ENCODE assay signal across 8 mouse cellular contexts in genomic region chr17:56717363-56718058, GRCm38 (mm10). TPM values are rescaled to one million over a fixed set of nuclear protein-coding genes. Genes with fewer than 3 reads are reported as not detected.
A peak's percentile ranks its signal among the peaks of the same experiment; 100 is the strongest.
DNase-seq lines count a peak whose midpoint lies in the region; ATAC-seq and TF ChIP-seq lines count a peak whose summit lies in the region.

Gene Ndufa11 (plus strand): TSS chr17:56717767.
Gene Vmac (minus strand): TSS chr17:56718022.

- H3K79me2 ChIP-seq in C2C12 (ENCODE audit: control insufficient read depth, insufficient read depth) (peaks cover 39% of the 10 kb centered on the region), myocyte (ENCODE audit: control insufficient read depth, insufficient read depth) (peaks cover 22% of the 10 kb centered on the region)
- H3K79me2 ChIP-seq in liver, adult 2 months (ENCODE audit: control insufficient read depth, insufficient read depth, low read length), result peaks cover 20% of the 10 kb centered on the region; the same call in 1 of the 2 replicates

- H3K27ac ChIP-seq in heart, embryonic 11.5 days (ENCODE audit: low read depth, low read length), result peak within 1 kb of the TSS; percentile 78
- H3K27ac ChIP-seq in kidney, embryonic 16.5 days (ENCODE audit: low read length), result peak within 1 kb of the TSS; percentile 79
- H3K27ac ChIP-seq in liver, adult 2 months (replicated peaks; ENCODE audit: insufficient read depth, low read depth, low read length), result peak within 1 kb of the TSS; percentile 92

- peak; percentile 62; the same call in 1 of the 2 replicates for TF ChIP-seq POLR2A in brain, embryonic 14.5 days (IDR thresholded peaks at IDR 0.05; ENCODE audit: borderline replicate concordance, extremely low read depth, insufficient read depth, insufficient read length, poor library complexity, severe bottlenecking)
- TF ChIP-seq POLR2A in liver, adult 2 months (IDR thresholded peaks at IDR 0.05; ENCODE audit: extremely low read depth, insufficient read depth, low read length), result peak; percentile 69
- peak; percentile 96 for TF ChIP-seq POLR2A in myocyte (IDR thresholded peaks at IDR 0.05; ENCODE audit: insufficient read length, low read depth)

- no peaks in the 10 kb centered on the region for H3K27me3 ChIP-seq in C2C12 (ENCODE audit: control insufficient read depth, insufficient read depth, insufficient read length)
- no peaks in the 10 kb centered on the region for H3K27me3 ChIP-seq in erythroblast, embryonic 14.5 days (ENCODE audit: control insufficient read depth)
- no peaks in the 10 kb centered on the region for H3K27me3 ChIP-seq in heart, embryonic 11.5 days (ENCODE audit: control insufficient read depth, insufficient read depth, low read length)
- no peaks in the 10 kb centered on the region for H3K27me3 ChIP-seq in kidney, embryonic 16.5 days (ENCODE audit: insufficient read depth, low read length)
- H3K27me3 ChIP-seq in liver, adult 2 months (ENCODE audit: control insufficient read depth, insufficient read depth, low read length), result no peaks in the 10 kb centered on the region
- no peaks in the 10 kb centered on the region for H3K27me3 ChIP-seq in myocyte (ENCODE audit: control insufficient read depth, insufficient read depth, insufficient read length)
- H3K27me3 ChIP-seq in splenic B cell, adult 2 months (ENCODE audit: control insufficient read depth, insufficient read depth, low read length, poor library complexity, severe bottlenecking), result no peaks in the 10 kb centered on the region

- H3K36me3 ChIP-seq in C2C12 (ENCODE audit: control insufficient read depth, insufficient read depth) (no peaks in the 10 kb centered on the region), myocyte (ENCODE audit: control insufficient read depth, insufficient read depth) (no peaks in the 10 kb centered on the region)
- peaks cover 45% of the 10 kb centered on the region for H3K36me3 ChIP-seq in erythroblast, embryonic 14.5 days (ENCODE audit: control insufficient read depth)
- H3K36me3 ChIP-seq in heart, embryonic 11.5 days (ENCODE audit: control insufficient read depth, insufficient read depth, low read length), result peaks cover 4% of the 10 kb centered on the region
- H3K36me3 ChIP-seq in kidney, embryonic 16.5 days (ENCODE audit: insufficient read depth, low read length), result peaks cover 13% of the 10 kb centered on the region
- H3K36me3 ChIP-seq in liver, adult 2 months (ENCODE audit: control insufficient read depth, insufficient read depth, low read length), result no peaks in the 10 kb centered on the region
- no peaks in the 10 kb centered on the region; the same call in 1 of the 2 replicates for H3K36me3 ChIP-seq in splenic B cell, adult 2 months (ENCODE audit: control insufficient read depth, insufficient read depth, low read length, poor library complexity, severe bottlenecking)

- peak within 1 kb of the TSS; percentile 96 for H3K9ac ChIP-seq in heart, embryonic 11.5 days (ENCODE audit: low read depth, low read length)
- H3K9ac ChIP-seq in kidney, embryonic 16.5 days (replicated peaks; ENCODE audit: low read length), result peak within 1 kb of the TSS; percentile 88
- H3K9ac ChIP-seq in liver, adult 2 months (ENCODE audit: low read depth, low read length), result peak within 1 kb of the TSS; percentile 95

- H3K4me1 ChIP-seq in erythroblast, embryonic 14.5 days (ENCODE audit: control insufficient read depth), result peaks cover 55% of the 10 kb centered on the region
- H3K4me1 ChIP-seq in heart, embryonic 11.5 days (ENCODE audit: control insufficient read depth, insufficient read depth, low read length), result peaks cover 36% of the 10 kb centered on the region
- H3K4me1 ChIP-seq in kidney, embryonic 16.5 days (ENCODE audit: insufficient read depth, low read length), result peaks cover 32% of the 10 kb centered on the region
- H3K4me1 ChIP-seq in liver, adult 2 months (ENCODE audit: control insufficient read depth, insufficient read depth, low read length), result peaks cover 6% of the 10 kb centered on the region

- no peak for TF ChIP-seq CTCF in C2C12 (IDR thresholded peaks at IDR 0.05; ENCODE audit: control insufficient read depth, insufficient read depth, insufficient read length)
- no peak for TF ChIP-seq CTCF in brain, embryonic 14.5 days (IDR thresholded peaks at IDR 0.05; ENCODE audit: borderline replicate concordance, extremely low read depth, insufficient read depth, insufficient read length)
- no peak for TF ChIP-seq CTCF in liver, adult 2 months (IDR thresholded peaks at IDR 0.05; ENCODE audit: low read depth, low read length)

- WGBS in heart, embryonic 11.5 days (ENCODE audit: insufficient replicate concordance), result under 1% methylated on average over 59 of the region's 59 CpGs
- under 1% methylated on average over 59 of the region's 59 CpGs for WGBS in kidney, embryonic 16.5 days
- WGBS in liver, adult 2 months, result under 1% methylated on average over 59 of the region's 59 CpGs

- peak within 1 kb of the TSS; percentile 98 for H3ac ChIP-seq in C2C12 (ENCODE audit: control insufficient read depth, insufficient read length, low read depth)
- H3ac ChIP-seq in myocyte (ENCODE audit: control insufficient read depth, insufficient read length), result peak within 1 kb of the TSS; percentile 77

- peak; percentile 78 for ATAC-seq in heart, embryonic 11.5 days (replicated peaks; ENCODE audit: insufficient number of reproducible peaks, low FRiP score, low TSS enrichment)
- peak; percentile 73 for ATAC-seq in kidney, embryonic 16.5 days (ENCODE audit: low FRiP score, low TSS enrichment)

- H3K4me2 ChIP-seq in heart, embryonic 11.5 days, result peak within 1 kb of the TSS; percentile 90
- peak within 1 kb of the TSS; percentile 82 for H3K4me2 ChIP-seq in kidney, embryonic 16.5 days (replicated peaks; ENCODE audit: low read depth, low read length)
- H3K4me2 ChIP-seq in myocyte (ENCODE audit: low read depth), result peak within 1 kb of the TSS; percentile 93

- DNase-seq in brain, embryonic 14.5 days (ENCODE audit: low read depth), result peak; percentile 99
- peak; percentile 86 for DNase-seq in liver, adult 2 months (ENCODE audit: extremely low read depth, low read depth, low spot score)
- DNase-seq in splenic B cell, adult 2 months (ENCODE audit: low read depth, low spot score), result peak; percentile 98

- H3K4me3 ChIP-seq in C2C12 (ENCODE audit: insufficient read depth, poor library complexity, severe bottlenecking) (peak within 1 kb of the TSS; percentile 79), myocyte (peak within 1 kb of the TSS; percentile 93)
- peak within 1 kb of the TSS; percentile 87 for H3K4me3 ChIP-seq in erythroblast, embryonic 14.5 days (replicated peaks)
- peak within 1 kb of the TSS; percentile 84 for H3K4me3 ChIP-seq in heart, embryonic 11.5 days (ENCODE audit: low read depth, low read length)
- H3K4me3 ChIP-seq in kidney, embryonic 16.5 days (ENCODE audit: low read length), result peak within 1 kb of the TSS; percentile 87
- peak within 1 kb of the TSS; percentile 91 for H3K4me3 ChIP-seq in liver, adult 2 months (ENCODE audit: insufficient read depth, low read depth, low read length)

- H3K9me3 ChIP-seq in erythroblast, embryonic 14.5 days (ENCODE audit: control insufficient read depth, low read length), result no peaks in the 10 kb centered on the region
- no peaks in the 10 kb centered on the region for H3K9me3 ChIP-seq in heart, embryonic 11.5 days (replicated peaks; ENCODE audit: control insufficient read depth, low read length)
- no peaks in the 10 kb centered on the region for H3K9me3 ChIP-seq in kidney, embryonic 16.5 days (ENCODE audit: low read length)

- H3K79me3 ChIP-seq in C2C12 (ENCODE audit: low read depth), result peaks cover 17% of the 10 kb centered on the region

TF ChIP-seq in C2C12, 6 proteins besides CTCF, POLR2A, EP300 and RAD21:
- TF ChIP-seq CEBPB (IDR thresholded peaks at IDR 0.05; ENCODE audit: low read depth) (no peak), FOSL1 (IDR thresholded peaks at IDR 0.05; ENCODE audit: insufficient read depth, low read length, poor library complexity, severe bottlenecking) (no peak), MYOD1 (IDR thresholded peaks at IDR 0.05; ENCODE audit: control insufficient read depth, insufficient read length, low read depth) (peak; percentile 0), MYOG (IDR thresholded peaks at IDR 0.05; ENCODE audit: control insufficient read depth, extremely low read depth, insufficient read length) (no peak), USF1 (IDR thresholded peaks at IDR 0.05; ENCODE audit: low read depth) (no peak), MAX (IDR thresholded peaks at IDR 0.05) (no peak)

TF ChIP-seq in myocyte, 11 proteins besides CTCF, POLR2A, EP300 and RAD21:
- TF ChIP-seq POLR2AphosphoS2 (IDR thresholded peaks at IDR 0.05; ENCODE audit: insufficient read length, low read depth) (peak; percentile 89), MYOG (IDR thresholded peaks at IDR 0.05; ENCODE audit: control insufficient read depth in 1 of 3, insufficient read depth in 1 of 3, insufficient read length in 2 of 3, low read depth in 2 of 3) (no peak), MYOD1 (IDR thresholded peaks at IDR 0.05; ENCODE audit: control insufficient read depth in 1 of 3, insufficient read length in 2 of 3, low read depth in 2 of 3) (peak in 1 of 3 experiments; percentile 8)

RNA-seq across cellular contexts. Expression of gene Ndufa11, which starts in this region (rescaled TPM):
- polyA plus RNA-seq in C2C12 (2012; fragmentation: generic; extraction: Trizol), result 312 TPM
- polyA plus RNA-seq in brain, embryonic 14.5 days (2012; rRNA removed), result 313 and 400 TPM in 2 replicates
- polyA plus RNA-seq in erythroblast, embryonic 14.5 days (2012), result 70.5 and 83.1 TPM in 2 replicates
- polyA plus RNA-seq in heart, embryonic 11.5 days (2014; fragmentation: Nextera tagmentation; extraction: Ambion mirVana), result 651 and 677 TPM in 2 replicates
- polyA plus RNA-seq in kidney, embryonic 16.5 days (2015; fragmentation: Nextera tagmentation; extraction: Ambion mirVana), result 479 and 501 TPM in 2 replicates
- total RNA-seq in liver, adult 2 months (2014; rRNA removed), result 110 and 146 TPM in 2 replicates
- polyA plus RNA-seq in liver, adult 2 months (2012; rRNA removed), result 462 and 466 TPM in 2 replicates
- polyA plus RNA-seq in myocyte (2012; fragmentation: generic; extraction: Trizol), result 469 TPM

RNA-seq across cellular contexts. Expression of gene Vmac, which starts in this region (rescaled TPM):
- polyA plus RNA-seq in C2C12 (2012; fragmentation: generic; extraction: Trizol), result 4.5 TPM
- 18.2 and 18.8 TPM in 2 replicates for polyA plus RNA-seq in brain, embryonic 14.5 days (2012; rRNA removed)
- polyA plus RNA-seq in erythroblast, embryonic 14.5 days (2012), result 0.22 and 0.55 TPM in 2 replicates
- 11.9 and 13.4 TPM in 2 replicates for polyA plus RNA-seq in heart, embryonic 11.5 days (2014; fragmentation: Nextera tagmentation; extraction: Ambion mirVana)
- polyA plus RNA-seq in kidney, embryonic 16.5 days (2015; fragmentation: Nextera tagmentation; extraction: Ambion mirVana), result 22.4 and 23.2 TPM in 2 replicates
- total RNA-seq in liver, adult 2 months (2014; rRNA removed), result 8.9 and 10.7 TPM in 2 replicates
- 12.3 and 15.2 TPM in 2 replicates for polyA plus RNA-seq in liver, adult 2 months (2012; rRNA removed)
- polyA plus RNA-seq in myocyte (2012; fragmentation: generic; extraction: Trizol), result 6.5 TPM

Comparison
In these comparisons a context has a peak if more than half of its experiments do, and no peak if none do; other contexts are left out.
1. Peak in every context shown above with its lines: DNase-seq, ATAC-seq, H3K4me3 ChIP-seq and H3K27ac ChIP-seq.